Mouse (Mus musculus): ENCODE measurements around the gene St6galnac3.
"Not testable (repeated sequence)": the region's sequence is repeated elsewhere in the genome, so short reads cannot be mapped to it uniquely, and the experiment has no call there.

The St6galnac3 gene

GRCm38 (mm10) chr3:153409286-153409685, 315.7 kb downstream of the St6galnac3 start:
- DNase-seq (ENCODE audit: low spot score): no peak

- no peak for DNase-seq (ENCODE audit: low spot score)
These were observed 316.6 kb downstream of the St6galnac3 start for GRCm38 (mm10) chr3:153408361-153408760.

DNA sequence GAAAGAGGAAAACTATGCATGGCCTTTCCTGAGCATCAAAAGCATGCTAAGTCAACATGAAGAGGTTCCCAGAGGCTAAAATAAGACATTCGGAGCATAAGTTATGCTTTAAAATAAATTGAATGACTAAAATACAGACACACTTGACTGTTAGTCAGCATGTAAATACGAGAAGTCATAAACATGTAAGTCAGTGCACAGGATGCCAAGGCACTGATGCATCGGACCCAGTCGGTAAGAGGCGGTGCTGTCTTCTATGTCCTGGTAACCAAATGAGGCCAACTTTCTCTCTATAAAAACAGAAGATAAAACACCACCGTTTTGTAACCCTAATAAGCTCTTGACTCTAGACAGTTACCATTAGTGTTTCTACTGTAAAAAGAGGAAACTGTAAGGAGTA, 317.3 kb downstream of the St6galnac3 start:
- DNase-seq (ENCODE audit: low spot score): no peak

DNA sequence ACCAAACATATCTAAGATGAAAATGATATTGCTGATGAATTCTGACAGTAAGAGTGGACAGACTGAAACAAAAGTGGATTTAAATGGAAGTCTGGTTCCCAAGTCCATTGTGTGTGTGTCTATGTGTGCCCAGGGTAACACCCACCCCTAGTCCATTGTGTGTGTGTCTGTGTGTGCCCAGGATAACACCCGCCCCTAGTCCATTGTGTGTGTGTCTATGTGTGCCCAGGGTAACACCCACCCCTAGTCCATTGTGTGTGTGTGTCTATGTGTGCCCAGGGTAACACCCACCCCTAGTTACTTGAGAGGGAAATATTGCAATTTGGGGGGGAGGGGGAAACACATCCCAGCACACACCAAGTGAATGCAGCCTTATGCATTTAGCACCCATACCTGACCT, 318.1 kb downstream of the St6galnac3 start:
- no peak for DNase-seq (ENCODE audit: low spot score)

DNA sequence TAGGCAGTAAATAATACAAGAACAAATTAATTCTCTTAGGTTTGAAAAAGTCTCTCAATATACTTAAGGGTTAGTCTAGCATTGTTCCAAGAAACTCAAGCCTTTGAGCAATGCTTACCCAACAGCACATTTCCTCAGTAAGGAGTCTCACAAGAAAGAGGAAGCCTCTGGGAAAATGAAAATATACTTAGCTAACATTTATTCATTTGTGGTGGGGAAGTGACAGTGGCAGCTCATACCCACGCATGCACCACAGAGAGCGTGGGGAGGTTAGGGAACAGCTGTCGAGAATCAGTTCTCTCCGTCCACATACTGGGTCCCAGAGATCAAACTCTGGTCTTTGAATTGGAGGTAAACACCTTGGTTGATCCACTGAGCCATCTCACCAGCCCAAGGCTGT, 318.8 kb downstream of the St6galnac3 start:
- DNase-seq (ENCODE audit: low spot score): no peak

DNA sequence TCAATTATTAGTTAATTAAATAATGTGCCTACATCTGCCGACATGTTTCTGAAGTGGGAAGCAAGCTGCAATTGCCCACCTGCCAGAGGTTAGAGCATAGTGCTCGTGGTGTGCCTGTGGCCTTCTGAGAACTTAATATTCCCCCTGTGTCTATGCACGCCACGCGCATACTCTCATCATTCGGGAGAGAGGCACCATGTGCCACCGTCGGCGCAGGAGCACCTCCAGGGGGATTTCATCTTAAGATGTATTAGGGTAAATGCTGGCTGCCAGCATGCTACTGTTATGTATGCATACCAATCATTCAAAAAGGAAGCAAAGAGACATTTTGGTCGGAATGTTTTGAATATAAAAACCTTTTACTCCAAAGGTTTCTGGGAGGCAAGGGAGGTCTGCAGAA, 319.3 kb downstream of the St6galnac3 start:
- no peak for DNase-seq (ENCODE audit: low spot score)

DNA sequence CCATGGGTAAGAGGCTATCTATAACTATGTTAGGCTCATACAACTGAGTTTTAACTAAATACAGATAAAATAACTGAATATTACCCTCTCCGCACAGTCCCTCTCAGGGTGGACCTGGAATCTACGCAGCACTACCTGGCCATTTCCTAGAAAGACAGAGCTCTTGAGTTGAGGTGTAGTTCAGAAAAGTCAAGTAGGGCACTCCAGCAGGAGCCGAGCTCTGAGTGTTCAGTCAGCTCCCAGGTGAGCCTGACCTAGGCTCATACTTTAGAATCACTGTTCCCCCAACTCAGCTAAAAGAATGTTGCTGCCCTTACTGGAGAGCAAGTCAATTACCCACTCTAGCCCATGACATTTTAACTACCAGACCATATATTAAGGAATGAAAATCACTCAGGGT, 324.7 kb downstream of the St6galnac3 start:
- no peak for DNase-seq (ENCODE audit: low spot score)

DNA sequence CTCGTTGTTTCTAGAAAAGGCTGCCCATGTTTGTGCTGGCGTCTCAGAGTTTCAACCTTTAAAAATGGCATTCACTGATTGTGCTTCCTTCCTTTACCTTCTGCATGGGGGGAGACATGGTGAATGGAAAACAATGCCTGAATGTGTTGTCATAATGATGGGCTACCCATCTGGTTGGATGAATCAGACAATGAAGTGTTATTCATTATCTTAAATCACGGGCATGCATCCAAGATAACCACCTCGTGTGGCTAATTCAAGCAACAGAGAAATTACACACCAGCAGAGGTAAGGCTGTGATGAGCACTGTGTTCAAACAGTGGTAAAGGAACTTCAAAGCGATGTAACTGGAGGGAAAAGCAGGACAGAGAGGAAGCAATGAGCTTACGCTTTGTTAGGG, 325.4 kb downstream of the St6galnac3 start:
- no peak for DNase-seq (ENCODE audit: low spot score)

- no peak for DNase-seq (ENCODE audit: low spot score)
These were observed 327.2 kb downstream of the St6galnac3 start for GRCm38 (mm10) chr3:153397726-153398125.

DNA sequence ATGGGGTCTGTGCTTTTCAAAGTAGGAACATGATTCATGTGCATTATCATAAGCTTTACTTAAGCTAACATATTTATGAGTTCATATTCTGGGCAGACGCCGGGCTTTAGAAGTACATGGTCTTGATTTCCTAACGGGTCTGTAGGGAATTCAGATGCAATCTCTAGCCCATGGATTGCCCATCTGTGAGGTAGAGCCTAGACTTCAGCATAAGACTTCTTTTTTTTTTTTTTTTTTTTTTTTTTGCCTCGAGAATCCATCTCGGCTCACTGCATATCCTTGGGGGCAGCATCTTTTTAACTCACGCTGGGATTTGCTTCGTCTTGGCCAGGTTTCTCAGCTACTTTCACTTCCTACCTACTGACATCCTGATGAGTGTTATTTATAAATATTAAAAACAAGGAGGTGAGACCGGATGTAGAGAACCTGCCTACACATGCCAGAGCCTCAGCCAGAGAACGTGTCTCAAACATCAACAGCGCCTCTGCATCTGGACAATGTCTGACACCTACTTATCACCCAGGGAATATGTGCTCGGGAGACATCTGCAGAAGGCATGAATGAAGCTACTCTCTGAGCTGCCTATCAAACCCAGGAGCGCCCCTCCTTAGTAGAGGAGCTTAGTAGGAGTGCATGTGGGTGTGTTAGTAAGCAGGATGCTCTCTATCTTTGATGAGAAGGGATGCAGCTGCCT, 328.5 kb downstream of the St6galnac3 start:
- no peak for DNase-seq (ENCODE audit: low spot score)

- DNase-seq (ENCODE audit: low spot score): no peak
These were observed 329.6 kb downstream of the St6galnac3 start for GRCm38 (mm10) chr3:153395351-153395750.

- DNase-seq (ENCODE audit: low spot score): no peak
These were observed 330.2 kb downstream of the St6galnac3 start for GRCm38 (mm10) chr3:153394751-153395150.

- no peak for DNase-seq (ENCODE audit: low spot score)
These were observed 330.8 kb downstream of the St6galnac3 start for GRCm38 (mm10) chr3:153394224-153394623.

- DNase-seq (ENCODE audit: low spot score): not testable (repeated sequence)
These were observed 333.5 kb downstream of the St6galnac3 start for GRCm38 (mm10) chr3:153391451-153391850.

DNA sequence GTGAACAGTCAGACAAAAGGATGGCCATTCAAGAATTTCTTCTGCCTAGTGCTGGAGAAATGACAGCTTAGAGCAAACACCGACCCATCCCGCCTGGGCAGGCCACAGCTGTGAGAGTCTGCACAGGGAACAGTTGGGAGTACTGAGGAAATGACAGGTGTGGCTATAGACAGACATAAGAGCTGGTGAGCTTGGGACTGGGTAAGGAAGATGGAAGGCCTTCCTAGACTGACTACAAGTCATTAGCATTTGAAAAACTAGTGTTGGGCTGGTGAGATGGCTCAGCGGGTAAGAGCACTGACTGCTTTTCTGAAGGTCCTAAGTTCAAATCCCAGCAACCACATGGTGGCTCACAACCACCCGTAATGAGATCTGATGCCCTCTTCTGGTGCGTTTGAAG, 340.3 kb downstream of the St6galnac3 start:
- not testable (repeated sequence) for DNase-seq (ENCODE audit: low spot score)

DNA sequence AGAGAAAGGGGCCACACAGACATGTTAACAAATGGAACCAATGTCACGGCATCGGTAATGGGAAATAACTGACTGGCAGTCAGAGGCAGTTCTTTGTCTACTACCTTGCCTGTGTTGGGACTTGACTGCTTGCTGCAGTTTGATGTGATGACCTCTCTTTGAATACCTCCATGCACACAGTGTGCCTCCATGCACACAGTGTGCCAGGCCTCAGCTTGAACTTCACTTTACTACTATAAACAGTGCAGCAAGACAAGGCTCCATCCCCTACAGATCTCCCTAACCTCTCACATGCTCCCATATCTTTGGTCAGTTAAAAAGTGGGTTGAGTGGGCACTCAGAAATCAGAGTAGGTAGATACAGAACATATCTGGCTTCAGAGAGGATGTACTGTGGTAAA, 341.3 kb downstream of the St6galnac3 start:
- no peak for DNase-seq (ENCODE audit: low spot score)

DNA sequence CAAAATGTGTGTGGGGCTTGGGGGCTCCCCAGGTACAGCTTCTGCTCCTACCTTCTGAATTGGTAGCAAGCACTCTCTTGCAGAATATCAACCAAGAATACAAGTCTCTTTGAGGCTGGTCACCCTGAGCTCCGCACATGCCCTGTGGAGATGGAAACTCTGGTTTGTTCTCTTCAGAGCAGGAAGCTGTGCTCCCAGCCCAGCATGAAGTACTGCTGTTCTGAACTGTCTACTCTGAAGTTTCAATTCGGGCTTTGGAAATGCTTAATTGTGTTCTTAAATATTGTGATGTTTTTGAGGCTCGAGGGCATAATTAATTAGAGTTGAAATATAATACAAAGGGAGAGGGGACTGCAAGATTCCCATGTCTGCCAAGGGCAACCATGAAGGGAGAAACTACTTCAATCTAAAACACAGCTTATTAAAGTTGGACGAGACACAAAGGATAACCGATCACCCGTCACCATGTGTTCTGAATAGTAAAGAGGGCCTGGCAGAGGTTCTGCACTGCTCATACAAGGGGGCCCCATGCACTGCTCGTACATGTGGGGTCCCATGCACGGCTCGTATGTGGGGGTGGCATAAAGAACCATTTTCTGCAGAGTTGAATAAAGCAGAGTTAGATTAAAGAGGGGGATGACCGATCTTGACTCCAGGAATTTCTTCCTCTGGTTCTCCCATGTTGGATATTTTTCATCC, 359.8 kb downstream of the St6galnac3 start:
- DNase-seq (ENCODE audit: low spot score): no peak

GRCm38 (mm10) chr3:153364366-153364765, 360.6 kb downstream of the St6galnac3 start:
- DNase-seq (ENCODE audit: low spot score): no peak

DNA sequence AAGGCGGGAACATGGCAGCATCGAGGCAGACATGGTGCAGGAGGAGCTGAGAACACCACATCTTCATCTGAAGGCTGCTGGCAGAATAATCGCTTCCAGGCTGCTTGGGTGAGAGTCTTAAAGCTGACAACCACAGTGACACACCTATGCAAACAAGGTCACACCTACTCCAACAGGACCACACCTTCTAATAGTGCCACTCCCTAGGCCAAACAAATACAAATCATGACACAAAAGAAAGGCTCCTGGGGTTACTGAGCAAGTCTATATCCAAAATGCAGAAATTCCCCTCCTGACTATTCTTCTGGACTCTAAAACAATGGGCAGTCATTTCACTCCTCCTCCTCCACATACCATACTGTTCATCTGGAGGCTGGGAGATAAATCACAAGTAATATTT, 365.0 kb downstream of the St6galnac3 start:
- no peak for DNase-seq (ENCODE audit: low spot score)

DNA sequence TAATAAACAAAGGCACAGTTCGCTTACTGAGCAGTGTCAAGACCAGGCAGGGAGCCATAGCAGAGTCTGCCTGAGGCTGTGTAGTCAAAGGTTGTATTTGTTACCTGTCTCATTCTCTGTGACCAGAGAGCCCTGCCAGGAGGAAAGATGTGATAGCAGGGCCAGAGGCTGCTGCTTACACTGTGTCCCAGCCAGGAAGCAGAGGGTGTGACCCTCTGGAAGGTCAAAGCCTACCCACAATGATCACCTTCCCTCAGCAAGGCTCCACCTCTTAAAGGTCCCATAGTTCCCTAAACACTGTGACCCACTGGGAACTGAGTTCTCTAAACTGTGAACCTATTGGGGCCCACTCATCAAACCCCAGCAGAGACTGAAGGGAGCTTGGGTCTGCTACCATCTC, 368.9 kb downstream of the St6galnac3 start:
- DNase-seq (ENCODE audit: low spot score): no peak

DNA sequence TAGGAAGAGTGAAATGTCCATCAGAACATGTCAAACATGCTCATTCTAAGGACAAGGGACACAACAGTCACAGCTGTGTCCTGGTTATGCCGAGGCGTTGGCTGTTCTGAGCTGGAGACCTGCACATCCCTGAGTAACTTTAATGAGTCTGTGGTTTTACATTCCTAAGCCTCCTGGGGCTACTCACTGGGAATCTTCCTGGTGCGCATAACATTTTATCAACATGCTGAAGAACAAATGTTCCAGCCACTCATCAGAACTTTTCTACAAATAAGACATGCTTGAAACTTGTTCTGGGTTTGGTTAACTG, 370.0 kb downstream of the St6galnac3 start:
- DNase-seq (ENCODE audit: low spot score): no peak

DNA sequence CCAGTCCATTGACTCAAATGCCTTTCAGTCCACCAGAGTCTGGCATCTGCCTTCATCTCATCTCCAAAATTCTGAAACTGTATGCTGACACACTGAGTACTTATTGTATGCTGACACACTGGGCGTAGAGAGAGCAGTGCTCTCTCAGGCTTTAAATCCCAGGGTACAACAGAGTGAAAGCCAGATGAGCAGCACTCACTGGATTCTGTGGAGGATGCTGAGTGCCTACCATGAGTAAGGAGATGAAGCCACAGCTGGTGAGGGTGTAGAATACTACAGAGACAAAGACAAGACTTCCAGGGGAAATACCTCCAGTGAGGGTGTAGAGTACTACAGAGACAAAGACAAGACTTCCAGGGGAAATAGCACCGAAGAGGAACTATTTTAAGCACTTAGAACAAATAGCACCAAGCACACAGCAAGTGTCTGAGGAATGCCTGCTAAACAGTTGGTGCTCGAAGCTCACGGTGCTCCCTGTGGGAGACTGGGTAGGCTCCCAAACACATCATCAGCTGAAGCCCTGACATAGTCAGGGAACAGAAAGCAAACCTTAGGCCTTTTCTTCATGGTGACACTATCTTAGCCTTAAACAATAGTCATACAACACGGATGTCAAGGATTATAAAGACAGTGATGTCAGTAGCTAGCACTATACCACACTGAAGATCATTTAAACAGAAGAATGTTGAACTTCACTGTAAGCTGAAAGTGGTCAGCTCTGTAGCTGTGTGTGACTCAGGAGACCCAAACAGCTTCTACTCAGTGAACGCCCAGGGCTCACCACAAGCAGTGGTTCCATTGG, 370.6 kb downstream of the St6galnac3 start:
- DNase-seq (ENCODE audit: low spot score): no peak

Data from ovary, adult 18-20 months (tissue).